Mouse (Mus musculus) olfactory bulb, adult 2 months (tissue): ENCODE measurements around the gene Vmn2r89.

Source experiments
- CTCF ChIP-seq: fragments of 200-500 bp; IDR thresholded peaks from 2 replicates; pipeline ENCODE4 v1.5.1; 2012; ENCODE audit warnings: low read depth, mild to moderate bottlenecking, low read length, moderate library complexity; ENCODE audit not compliant: insufficient read depth
- POLR2A ChIP-seq: fragments of 200-500 bp; IDR thresholded peaks from 2 replicates; pipeline ENCODE4 v1.6.1; 2012; ENCODE audit warnings: mild to moderate bottlenecking, low read depth, low read length, moderate library complexity; ENCODE audit not compliant: insufficient read depth

- no peak for TF ChIP-seq CTCF
- TF ChIP-seq POLR2A, result no peak
Measured at GRCm38 (mm10) chr14:51482051-51482715, 30.5 kb downstream of the Vmn2r89 start.
